Mouse (Mus musculus) gastrocnemius, postnatal 10 days (tissue): ENCODE measurements at regions not wholly inside any gene's neighbourhood (a gene's known extent, or its start where the extent isn't known, plus 50 kb on each side); places are given as distances from the start of the nearest gene placed in this dataset.
"Not testable (repeated sequence)": the region's sequence is repeated elsewhere in the genome, so short reads cannot be mapped to it uniquely, and the experiment has no call there.

Source experiments
- DNase-seq: peaks from one replicate; pipeline ENCODE4 v3.0.0; 2021; ENCODE audit warnings: mixed read lengths

DNA sequence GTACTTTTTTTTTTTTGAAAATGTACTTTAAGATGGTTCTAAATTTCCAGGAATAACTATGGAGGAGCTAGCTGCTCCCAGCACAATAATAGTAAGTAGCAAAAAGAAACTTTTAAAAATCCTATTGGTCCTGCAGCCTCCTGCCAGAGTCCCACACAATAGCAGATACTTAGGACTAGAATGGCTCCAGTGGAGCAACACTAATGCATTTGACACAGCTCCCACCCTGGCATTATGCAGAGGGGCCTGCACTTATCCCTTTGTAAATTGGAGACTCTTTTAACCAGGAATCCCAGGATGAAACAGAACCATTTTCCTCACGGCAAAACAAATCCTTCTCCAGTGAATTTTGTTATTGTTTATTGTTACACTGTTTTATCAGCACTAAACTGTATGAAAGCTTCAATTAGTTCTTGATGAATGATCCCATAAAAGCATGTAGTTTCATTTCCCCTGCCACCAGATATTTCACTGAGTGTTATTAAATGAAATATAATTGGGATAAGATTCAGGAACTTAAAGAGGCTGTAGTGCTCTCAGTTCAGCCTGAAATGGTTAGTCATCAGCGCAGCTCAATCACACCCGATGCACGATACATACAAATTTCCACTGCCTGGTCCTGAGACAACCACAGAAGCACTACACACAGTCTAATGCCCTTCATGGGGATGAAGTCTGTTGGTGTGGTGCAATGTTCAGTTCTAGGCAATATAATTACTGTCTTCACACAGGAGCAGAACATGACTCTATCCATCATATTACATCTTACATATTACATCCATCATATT lies 708.6 kb upstream of the Mms22l start:
- DNase-seq, result no peak

DNA sequence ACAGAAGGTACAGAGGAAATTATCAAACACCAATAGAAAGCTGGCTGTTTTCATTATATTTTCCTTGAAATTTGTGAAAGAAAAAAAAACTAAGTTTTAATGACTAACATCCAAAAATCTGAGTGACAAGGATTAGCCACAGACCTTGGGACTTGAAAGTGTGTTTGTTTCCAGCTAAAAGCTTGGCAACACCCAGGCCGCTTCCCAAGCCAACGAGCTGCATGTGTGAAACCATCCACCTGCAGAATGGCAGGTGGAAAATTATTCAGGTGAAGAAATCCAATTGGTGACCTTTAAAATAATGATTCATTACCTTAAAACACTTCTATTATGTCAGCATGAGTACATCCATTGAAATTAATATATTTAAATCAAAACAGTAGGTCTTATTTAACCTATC lies 672.7 kb upstream of the Mms22l start:
- DNase-seq, result no peak

- DNase-seq, result no peak
Measured at GRCm38 (mm10) chr4:23826885-23827284, 669.4 kb upstream of the Mms22l start.

DNA sequence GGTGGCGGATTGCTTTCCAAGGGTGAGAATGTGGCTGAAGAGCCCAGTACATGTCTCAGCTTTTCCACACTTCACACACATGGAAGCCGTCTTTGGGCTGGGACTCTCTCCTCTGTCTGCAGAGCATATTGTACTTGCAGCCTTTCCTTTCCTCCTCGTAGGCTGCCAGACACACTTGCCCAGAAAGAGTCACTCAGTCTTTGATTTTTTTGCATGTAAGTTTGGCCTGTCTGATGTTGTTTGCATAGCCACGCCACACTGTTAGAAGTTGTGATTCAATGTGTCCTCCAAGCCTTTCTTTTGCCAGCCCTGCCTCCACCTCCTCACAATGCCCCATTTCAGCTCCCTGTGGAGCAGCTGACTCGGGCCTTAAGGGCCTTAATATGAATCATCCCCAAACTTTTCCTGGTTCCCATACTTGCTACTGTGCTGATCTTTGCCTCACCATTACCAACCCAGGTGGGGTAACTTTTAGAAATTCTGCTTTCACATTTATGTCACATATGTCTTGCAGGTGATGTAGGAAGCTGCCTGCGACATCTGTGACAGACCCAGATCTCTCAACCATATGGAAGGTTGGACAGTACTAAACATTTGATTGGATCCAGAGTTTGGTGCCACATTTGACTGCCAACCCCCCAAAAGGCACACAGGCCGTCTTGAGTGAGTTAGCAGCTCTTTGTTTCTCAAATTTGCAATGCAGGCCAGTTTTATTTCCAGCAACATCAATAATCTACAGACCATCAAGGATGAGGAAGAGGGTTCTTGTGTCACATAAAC lies 663.7 kb upstream of the Mms22l start:
- no peak for DNase-seq

GRCm38 (mm10) chr4:23843609-23844287 lies 652.5 kb upstream of the Mms22l start:
- DNase-seq, result no peak

GRCm38 (mm10) chr4:23844288-23844971 lies 651.8 kb upstream of the Mms22l start:
- no peak for DNase-seq

GRCm38 (mm10) chr4:23845263-23845662 lies 651.0 kb upstream of the Mms22l start:
- DNase-seq, result no peak

DNA sequence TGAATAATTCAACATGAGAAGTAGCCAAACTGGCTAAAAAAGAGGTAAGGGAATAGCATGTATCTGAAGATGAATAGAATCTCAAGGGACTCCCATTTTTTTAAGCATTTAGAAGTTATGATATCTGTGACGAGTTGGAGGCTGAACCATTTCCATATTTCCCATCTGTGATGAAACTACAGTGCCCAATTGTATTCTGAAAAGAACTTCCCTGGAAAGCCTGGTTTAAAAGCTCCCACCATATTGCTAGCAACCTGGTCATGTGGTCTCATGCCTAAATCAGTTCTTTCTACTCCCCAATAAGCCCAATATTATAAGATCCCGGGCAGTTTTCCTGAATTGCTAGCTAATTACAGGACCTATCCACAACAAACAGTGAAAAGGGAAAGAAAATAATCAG lies 645.6 kb upstream of the Mms22l start:
- DNase-seq, result no peak

- DNase-seq, result no peak
Measured at GRCm38 (mm10) chr4:23862437-23862836, 633.8 kb upstream of the Mms22l start.

DNA sequence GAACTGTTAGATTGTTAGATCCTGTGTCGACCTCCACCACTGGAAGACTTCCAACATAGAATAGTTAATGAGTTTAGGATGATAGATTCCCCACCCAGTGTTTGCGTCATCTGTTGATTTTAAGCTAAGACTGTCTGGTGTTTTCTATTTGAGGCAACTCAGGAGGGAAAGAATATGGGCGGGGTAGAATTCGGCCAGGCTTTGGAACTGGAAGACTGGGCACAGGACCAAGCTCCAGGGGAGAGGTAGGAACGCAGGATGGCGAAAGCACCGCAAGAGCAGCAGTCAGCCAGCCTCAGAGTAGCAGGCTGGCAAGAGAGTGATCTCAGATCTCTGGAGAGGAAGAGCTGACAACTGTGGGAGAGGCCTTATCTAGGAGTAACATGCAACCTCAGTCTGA lies 616.2 kb upstream of the Mms22l start:
- no peak for DNase-seq

DNA sequence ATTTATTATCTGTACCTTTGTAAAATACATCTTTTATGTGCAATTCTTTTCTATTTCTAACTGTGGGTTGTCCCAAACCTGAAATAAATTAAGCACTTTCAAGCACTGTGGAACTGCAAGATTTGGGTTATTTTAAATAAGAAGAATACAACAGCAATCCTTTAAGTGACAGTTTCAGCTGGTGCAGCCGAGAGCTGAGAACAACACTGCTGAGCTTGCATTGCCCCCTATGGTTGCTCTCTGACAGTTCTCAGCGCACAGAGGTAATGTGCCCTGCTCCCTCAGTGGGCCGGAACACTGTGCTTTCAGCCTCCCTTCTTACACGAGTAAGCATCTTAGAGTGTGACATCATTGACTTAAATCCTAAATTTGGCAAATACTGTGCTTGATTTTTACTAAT lies 582.9 kb upstream of the Mms22l start:
- peak; percentile 2 for DNase-seq

GRCm38 (mm10) chr4:23913822-23914221 lies 582.4 kb upstream of the Mms22l start:
- no peak for DNase-seq

- no peak for DNase-seq
Measured at GRCm38 (mm10) chr4:23914423-23914822, 581.8 kb upstream of the Mms22l start.

DNA sequence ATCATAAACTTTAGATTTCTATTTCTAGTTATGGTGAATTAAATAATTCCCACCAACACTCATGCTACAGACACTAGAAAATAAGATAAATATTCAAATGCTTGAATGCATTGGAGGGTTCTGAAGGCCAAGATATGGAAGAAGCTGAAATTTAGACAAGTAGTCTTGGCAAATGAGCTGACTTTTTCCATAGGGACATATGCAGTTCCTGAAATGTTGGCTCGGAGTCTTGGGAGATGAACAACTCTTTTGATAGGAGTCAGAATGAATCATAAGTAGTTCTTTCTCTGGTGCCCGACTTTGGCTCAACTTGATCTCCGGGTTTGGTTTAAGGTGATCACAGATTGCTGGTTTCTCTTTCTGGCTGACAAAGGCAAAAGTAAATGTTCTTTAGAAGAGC lies 574.7 kb upstream of the Mms22l start:
- no peak for DNase-seq

- no peak for DNase-seq
Measured at GRCm38 (mm10) chr4:23954140-23954539, 542.1 kb upstream of the Mms22l start.

DNA sequence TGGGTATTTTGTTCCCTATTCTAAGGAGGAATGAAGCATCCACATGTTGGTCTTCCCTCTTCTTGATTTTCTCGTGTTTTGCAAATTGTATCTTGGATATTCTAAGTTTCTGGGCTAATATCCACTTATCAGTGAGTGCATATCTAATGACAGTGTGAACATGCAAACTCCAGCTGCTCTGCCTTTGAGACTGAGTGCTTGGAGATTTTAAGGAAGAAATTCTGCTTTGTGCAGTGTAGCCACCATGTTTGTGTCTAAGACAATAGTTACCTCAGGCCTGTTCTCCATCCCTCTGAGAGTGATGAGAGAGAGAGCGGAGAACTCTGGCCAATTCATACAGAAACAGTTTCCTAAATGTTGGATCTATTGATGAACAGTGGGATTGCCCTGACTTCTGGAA lies 514.1 kb upstream of the Mms22l start:
- DNase-seq, result not testable (repeated sequence)

DNA sequence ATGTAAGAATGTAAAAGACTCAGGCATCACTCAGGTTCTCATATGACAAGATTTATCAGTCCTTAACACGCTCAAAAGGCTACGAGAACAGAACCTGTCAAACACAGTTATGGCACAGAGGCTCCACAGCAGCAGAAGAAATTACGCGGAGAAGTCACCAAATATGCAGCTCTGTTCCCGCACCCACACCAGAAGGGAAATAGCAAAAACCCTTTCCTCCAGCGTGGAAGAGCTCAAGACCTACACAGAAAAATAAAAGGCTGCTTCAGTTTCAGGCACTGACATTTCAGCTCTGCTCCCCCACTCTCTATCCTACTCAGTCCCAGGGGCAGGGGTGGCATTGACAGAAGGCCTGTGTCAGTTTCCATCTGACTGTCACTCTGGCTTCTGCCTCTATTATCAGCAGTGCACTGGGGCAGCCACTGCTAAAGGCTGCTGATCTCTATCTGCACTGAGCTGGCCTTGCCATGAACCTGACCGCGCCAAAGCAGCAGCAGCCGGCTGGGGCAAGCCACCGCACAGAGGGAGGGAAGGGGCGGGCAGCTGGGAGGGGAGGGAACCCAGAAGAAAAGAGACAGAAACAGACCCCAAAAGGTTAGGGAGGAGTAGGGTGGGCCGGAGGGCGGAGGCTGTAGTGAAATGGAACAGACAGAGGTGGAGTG lies 513.3 kb upstream of the Mms22l start:
- DNase-seq, result no peak

DNA sequence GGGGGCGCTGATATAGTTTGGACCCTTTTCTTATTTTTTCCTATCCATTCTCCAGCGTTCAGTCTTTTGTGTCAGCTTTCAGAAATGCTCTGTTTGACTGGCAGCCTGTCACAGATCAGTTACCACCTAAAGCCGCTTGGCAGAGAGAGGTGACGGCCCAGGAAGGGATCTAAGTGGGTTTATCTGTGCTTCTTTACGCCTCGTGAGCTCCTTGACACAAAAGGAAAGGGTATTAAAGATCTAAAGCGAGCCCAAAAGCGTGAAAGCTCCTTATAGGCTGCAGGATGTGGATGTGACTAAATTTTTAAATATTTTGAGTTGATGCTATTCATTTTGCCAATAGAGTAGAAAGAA lies 512.8 kb upstream of the Mms22l start:
- DNase-seq, result no peak

DNA sequence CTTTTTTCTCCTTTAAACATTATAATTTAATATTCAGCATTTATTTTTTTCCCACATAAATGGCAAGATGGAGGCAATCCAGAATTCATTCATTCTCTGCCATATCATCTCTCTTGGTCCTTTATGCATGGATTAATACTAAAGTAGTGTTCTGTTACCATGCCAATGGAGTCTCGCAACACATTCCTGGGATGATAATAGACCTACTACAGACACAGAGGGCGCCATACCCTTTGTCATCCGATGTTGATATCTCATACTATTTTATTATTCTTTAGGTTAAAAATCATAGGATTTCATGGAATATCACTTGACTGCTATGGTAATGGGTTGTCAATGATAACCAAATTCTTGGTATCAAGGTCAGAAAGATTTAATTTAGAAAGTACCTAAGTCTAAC lies 512.2 kb upstream of the Mms22l start:
- DNase-seq, result no peak

- DNase-seq, result no peak
Measured at GRCm38 (mm10) chr4:23985956-23986355, 510.3 kb upstream of the Mms22l start.

DNA sequence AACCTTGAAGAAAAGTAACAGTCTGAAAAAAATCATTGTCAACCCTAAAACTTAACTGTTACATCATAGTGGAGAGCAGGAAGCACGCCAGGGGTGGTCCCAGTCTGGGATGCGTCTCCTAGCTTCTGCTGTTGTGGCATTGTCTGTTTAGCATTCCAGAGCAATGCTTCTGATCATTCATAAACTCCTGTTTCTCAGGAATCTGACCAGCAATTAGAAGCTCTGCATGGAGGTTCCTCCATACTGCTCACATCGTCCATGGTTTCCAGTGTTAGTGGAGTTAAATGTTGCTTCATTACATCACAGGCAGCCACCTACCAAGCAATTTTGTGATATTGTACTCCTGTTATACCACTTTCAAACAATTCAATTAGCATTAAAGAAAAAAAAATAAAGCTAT lies 502.4 kb upstream of the Mms22l start:
- DNase-seq, result no peak
